Mouse (Mus musculus): ENCODE measurements around the gene Dhrs7c.

GRCm38 (mm10) chr11:67828360-67829059, 30.5 kb downstream of the Dhrs7c start:
- TF ChIP-seq CTCF (IDR thresholded peaks at IDR 0.05; ENCODE audit: borderline replicate concordance, insufficient read depth, low read depth, low read length), result no peak
- no peak for TF ChIP-seq POLR2A (IDR thresholded peaks at IDR 0.05; ENCODE audit: borderline replicate concordance, insufficient read depth, low read length)
